Mouse (Mus musculus): ENCODE data around the gene C530008M17Rik. TPM values are rescaled to one million over a fixed set of nuclear protein-coding genes. Genes with fewer than 3 reads are reported as not detected.

C530008M17Rik gene
- polyA plus RNA-seq, 1 experiment from 2014 or later = 10.8 TPM

- H3K4me1 ChIP-seq (ENCODE audit: control insufficient read depth, insufficient read depth, low read length) = no peaks in the 10 kb centered on the region
- DNase-seq (ENCODE audit: low spot score) (no peak), ATAC-seq (ENCODE audit: low read depth) (no peak)
- WGBS = 86% methylated on average over 6 of the region's 6 CpGs
- no peak overlapping the region for H3K27ac ChIP-seq (replicated peaks; ENCODE audit: low read depth, low read length)
- H3K27me3 ChIP-seq (replicated peaks; ENCODE audit: control insufficient read depth, insufficient read depth, low read length) = no peaks in the 10 kb centered on the region
- no peak overlapping the region for H3K9ac ChIP-seq (ENCODE audit: low read depth, low read length)
- H3K36me3 ChIP-seq (ENCODE audit: control insufficient read depth, insufficient read depth, low read length) = no peaks in the 10 kb centered on the region
- H3K9me3 ChIP-seq (ENCODE audit: control insufficient read depth, low read length) = no peaks in the 10 kb centered on the region
- H3K4me3 ChIP-seq (ENCODE audit: low read depth, low read length) = no peak overlapping the region
- no peak overlapping the region for H3K4me2 ChIP-seq (ENCODE audit: low read depth, low read length)
Measured at GRCm38 (mm10) chr5:76733055-76733641, 76.8 kb downstream of the C530008M17Rik start.

GRCm38 (mm10) chr5:76741463-76741862 is 85.2 kb downstream of the C530008M17Rik start:
- ATAC-seq (ENCODE audit: low read depth) (no peak), DNase-seq (ENCODE audit: low spot score) (no peak)
- Histone ChIP-seq H3K9ac (ENCODE audit: low read depth, low read length) (no peak overlapping the region), H3K27me3 (replicated peaks; ENCODE audit: control insufficient read depth, insufficient read depth, low read length) (no peaks in the 10 kb centered on the region), H3K4me1 (ENCODE audit: control insufficient read depth, insufficient read depth, low read length) (no peaks in the 10 kb centered on the region), H3K4me3 (ENCODE audit: low read depth, low read length) (no peak overlapping the region), H3K4me2 (ENCODE audit: low read depth, low read length) (no peak overlapping the region), H3K36me3 (ENCODE audit: control insufficient read depth, insufficient read depth, low read length) (no peaks in the 10 kb centered on the region), H3K27ac (replicated peaks; ENCODE audit: low read depth, low read length) (no peak overlapping the region), H3K9me3 (ENCODE audit: control insufficient read depth, low read length) (0 out of 2 replicates have a peak, but pooled peaks cover 4% of the 10 kb centered on the region)
- WGBS = 90% methylated on average over 6 of the region's 6 CpGs

- Histone ChIP-seq H3K27me3 (replicated peaks; ENCODE audit: control insufficient read depth, insufficient read depth, low read length) (no peaks in the 10 kb centered on the region), H3K9ac (ENCODE audit: low read depth, low read length) (no peak overlapping the region), H3K36me3 (ENCODE audit: control insufficient read depth, insufficient read depth, low read length) (no peaks in the 10 kb centered on the region), H3K4me1 (ENCODE audit: control insufficient read depth, insufficient read depth, low read length) (no peaks in the 10 kb centered on the region), H3K4me3 (ENCODE audit: low read depth, low read length) (no peak overlapping the region), H3K27ac (replicated peaks; ENCODE audit: low read depth, low read length) (no peak overlapping the region), H3K9me3 (ENCODE audit: control insufficient read depth, low read length) (0 out of 2 replicates have a peak, but pooled peaks cover 4% of the 10 kb centered on the region), H3K4me2 (ENCODE audit: low read depth, low read length) (no peak overlapping the region)
- DNase-seq (ENCODE audit: low spot score) (no peak), ATAC-seq (ENCODE audit: low read depth) (no peak)
- WGBS = 94% methylated on average over 6 of the region's 6 CpGs
Measured at GRCm38 (mm10) chr5:76742076-76742475, 85.8 kb downstream of the C530008M17Rik start.

GRCm38 (mm10) chr5:76744737-76745209 is 88.5 kb downstream of the C530008M17Rik start:
- H3K36me3 ChIP-seq (ENCODE audit: control insufficient read depth, insufficient read depth, low read length) = no peaks in the 10 kb centered on the region
- H3K27me3 ChIP-seq (replicated peaks; ENCODE audit: control insufficient read depth, insufficient read depth, low read length) = no peaks in the 10 kb centered on the region
- 0 out of 2 replicates have a peak, but pooled peaks cover 4% of the 10 kb centered on the region for H3K9me3 ChIP-seq (ENCODE audit: control insufficient read depth, low read length)
- H3K4me1 ChIP-seq (ENCODE audit: control insufficient read depth, insufficient read depth, low read length) = no peaks in the 10 kb centered on the region
- peak; percentile 87 for DNase-seq (ENCODE audit: low spot score)
- H3K4me2 ChIP-seq (ENCODE audit: low read depth, low read length) = no peak overlapping the region
- H3K4me3 ChIP-seq (ENCODE audit: low read depth, low read length) = no peak overlapping the region
- H3K9ac ChIP-seq (ENCODE audit: low read depth, low read length) = no peak overlapping the region
- 78% methylated on average over 9 of the region's 9 CpGs for WGBS
- peak; percentile 92 for ATAC-seq (ENCODE audit: low read depth)
- H3K27ac ChIP-seq (replicated peaks; ENCODE audit: low read depth, low read length) = peak overlapping the region; percentile 69; the same call in 1 of the 2 replicates

- Histone ChIP-seq H3K9me3 (ENCODE audit: control insufficient read depth, low read length) (0 out of 2 replicates have a peak, but pooled peaks cover 4% of the 10 kb centered on the region), H3K27ac (replicated peaks; ENCODE audit: low read depth, low read length) (no peak overlapping the region), H3K4me1 (ENCODE audit: control insufficient read depth, insufficient read depth, low read length) (no peaks in the 10 kb centered on the region), H3K4me2 (ENCODE audit: low read depth, low read length) (no peak overlapping the region), H3K4me3 (ENCODE audit: low read depth, low read length) (no peak overlapping the region), H3K36me3 (ENCODE audit: control insufficient read depth, insufficient read depth, low read length) (no peaks in the 10 kb centered on the region), H3K9ac (ENCODE audit: low read depth, low read length) (no peak overlapping the region), H3K27me3 (replicated peaks; ENCODE audit: control insufficient read depth, insufficient read depth, low read length) (no peaks in the 10 kb centered on the region)
- WGBS = 60% methylated on average over 7 of the region's 7 CpGs
- peak; percentile 71 for ATAC-seq (ENCODE audit: low read depth)
- DNase-seq (ENCODE audit: low spot score) = peak; percentile 35
Measured at GRCm38 (mm10) chr5:76747851-76748250, 91.5 kb downstream of the C530008M17Rik start.

GRCm38 (mm10) chr5:76752351-76752750 is 96.0 kb downstream of the C530008M17Rik start:
- no peak overlapping the region for H3K27ac ChIP-seq (replicated peaks; ENCODE audit: low read depth, low read length)
- DNase-seq (ENCODE audit: low spot score) (no peak), ATAC-seq (ENCODE audit: low read depth) (no peak)
- 0 out of 2 replicates have a peak, but pooled peaks cover 3% of the 10 kb centered on the region for H3K9me3 ChIP-seq (ENCODE audit: control insufficient read depth, low read length)
- no peaks in the 10 kb centered on the region for H3K27me3 ChIP-seq (replicated peaks; ENCODE audit: control insufficient read depth, insufficient read depth, low read length)
- H3K36me3 ChIP-seq (ENCODE audit: control insufficient read depth, insufficient read depth, low read length) = no peaks in the 10 kb centered on the region
- H3K4me1 ChIP-seq (ENCODE audit: control insufficient read depth, insufficient read depth, low read length) = no peaks in the 10 kb centered on the region
- WGBS = 82% methylated on average over 5 of the region's 5 CpGs
- no peak overlapping the region for H3K4me2 ChIP-seq (ENCODE audit: low read depth, low read length)
- H3K9ac ChIP-seq (ENCODE audit: low read depth, low read length) = no peak overlapping the region
- H3K4me3 ChIP-seq (ENCODE audit: low read depth, low read length) = no peak overlapping the region

- Histone ChIP-seq H3K4me1 (ENCODE audit: control insufficient read depth, insufficient read depth, low read length) (peaks cover 18% of the 10 kb centered on the region), H3K4me3 (ENCODE audit: low read depth, low read length) (no peak overlapping the region), H3K36me3 (ENCODE audit: control insufficient read depth, insufficient read depth, low read length) (no peaks in the 10 kb centered on the region), H3K27me3 (replicated peaks; ENCODE audit: control insufficient read depth, insufficient read depth, low read length) (no peaks in the 10 kb centered on the region), H3K9ac (ENCODE audit: low read depth, low read length) (no peak overlapping the region), H3K9me3 (ENCODE audit: control insufficient read depth, low read length) (0 out of 2 replicates have a peak, but pooled peaks cover 3% of the 10 kb centered on the region), H3K4me2 (ENCODE audit: low read depth, low read length) (no peak overlapping the region), H3K27ac (replicated peaks; ENCODE audit: low read depth, low read length) (no peak overlapping the region)
- 54% methylated on average over 3 of the region's 3 CpGs for WGBS
- DNase-seq (ENCODE audit: low spot score) (no peak), ATAC-seq (ENCODE audit: low read depth) (no peak)
Measured at GRCm38 (mm10) chr5:76760349-76760748, 104.0 kb downstream of the C530008M17Rik start.

GRCm38 (mm10) chr5:76762030-76762698 is 105.9 kb downstream of the C530008M17Rik start:
- H3K27ac ChIP-seq (replicated peaks; ENCODE audit: low read depth, low read length) = 0 out of 2 replicates have a peak overlapping the region, but pooled peaks have one; percentile 49
- DNase-seq (ENCODE audit: low spot score) = peak; percentile 83
- H3K9ac ChIP-seq (ENCODE audit: low read depth, low read length) = no peak overlapping the region
- no peaks in the 10 kb centered on the region for H3K27me3 ChIP-seq (replicated peaks; ENCODE audit: control insufficient read depth, insufficient read depth, low read length)
- 34% methylated on average over 14 of the region's 14 CpGs for WGBS
- H3K4me2 ChIP-seq (ENCODE audit: low read depth, low read length) = no peak overlapping the region
- peak; percentile 79 for ATAC-seq (ENCODE audit: low read depth)
- peaks cover 8% of the 10 kb centered on the region; the same call in 1 of the 2 replicates for H3K36me3 ChIP-seq (ENCODE audit: control insufficient read depth, insufficient read depth, low read length)
- H3K4me3 ChIP-seq (ENCODE audit: low read depth, low read length) = no peak overlapping the region
- H3K4me1 ChIP-seq (ENCODE audit: control insufficient read depth, insufficient read depth, low read length) = peaks cover 18% of the 10 kb centered on the region
- H3K9me3 ChIP-seq (ENCODE audit: control insufficient read depth, low read length) = peaks cover 7% of the 10 kb centered on the region; the same call in 1 of the 2 replicates

Measured in embryonic facial prominence, embryonic 14.5 days (tissue).